Mouse (Mus musculus): ENCODE data around the gene 4931406C07Rik.
A peak's percentile ranks its signal among the peaks of the same experiment; 100 is the strongest.

4931406C07Rik gene

DNA sequence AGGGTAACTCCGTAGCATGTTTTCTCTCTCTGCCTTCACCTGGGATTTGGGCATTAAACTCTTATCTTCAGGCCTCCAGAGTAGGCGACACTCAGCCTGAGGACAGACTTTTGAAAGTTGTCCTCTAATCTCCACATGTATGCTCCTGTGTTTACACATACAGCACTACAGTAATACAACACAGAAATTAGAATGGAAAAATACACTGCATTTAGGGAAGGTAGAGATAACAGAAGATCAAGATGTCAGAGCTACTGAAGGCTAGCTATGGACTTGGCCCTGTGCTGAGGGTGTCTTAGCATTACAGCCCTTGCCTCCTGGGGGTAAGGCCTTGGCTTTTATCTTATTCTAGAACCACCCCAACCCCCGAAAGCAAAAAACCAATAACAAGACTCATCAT lies 17.8 kb downstream of the 4931406C07Rik start:
- no peak for DNase-seq (ENCODE audit: low spot score)

DNA sequence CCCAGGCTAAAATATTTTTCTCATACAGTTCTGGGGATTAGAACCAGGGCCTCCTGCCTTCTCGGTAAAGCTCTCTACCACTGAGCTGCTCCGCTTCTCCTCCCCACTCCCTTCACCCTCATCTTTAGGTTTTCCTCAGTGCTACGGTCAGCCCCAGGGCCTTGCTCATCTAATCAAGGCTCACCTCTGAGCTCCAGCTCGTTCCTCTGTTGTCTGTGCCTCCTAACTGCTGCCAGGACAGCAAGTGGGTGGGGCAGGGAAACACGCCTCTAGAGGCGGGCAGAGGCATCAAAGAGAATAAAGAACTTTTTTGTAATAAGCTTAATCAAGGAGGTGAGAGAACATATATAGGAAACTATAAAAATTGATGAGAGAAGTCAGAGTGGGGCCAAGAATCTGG lies 18.4 kb downstream of the 4931406C07Rik start:
- DNase-seq (ENCODE audit: low spot score), result no peak

DNA sequence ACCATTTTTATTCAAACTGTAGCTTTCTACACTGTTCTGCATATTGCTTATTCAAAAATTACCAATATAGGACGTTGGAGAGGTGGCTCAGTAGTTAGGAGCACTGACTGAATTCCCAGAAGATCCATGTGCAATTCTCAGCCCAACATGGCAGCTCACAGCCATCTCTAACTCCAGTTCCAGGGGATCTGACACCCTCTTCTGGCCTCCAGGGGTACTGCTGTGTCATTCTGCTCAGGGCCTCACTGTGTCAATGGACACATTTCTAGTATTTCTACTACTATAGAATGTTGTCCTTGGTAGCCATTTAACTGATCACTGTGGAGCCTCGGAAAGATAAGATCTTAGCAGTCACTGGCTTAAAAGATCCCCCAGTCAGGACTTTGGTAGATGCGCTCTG lies 20.8 kb downstream of the 4931406C07Rik start:
- no peak for DNase-seq (ENCODE audit: low spot score)

DNA sequence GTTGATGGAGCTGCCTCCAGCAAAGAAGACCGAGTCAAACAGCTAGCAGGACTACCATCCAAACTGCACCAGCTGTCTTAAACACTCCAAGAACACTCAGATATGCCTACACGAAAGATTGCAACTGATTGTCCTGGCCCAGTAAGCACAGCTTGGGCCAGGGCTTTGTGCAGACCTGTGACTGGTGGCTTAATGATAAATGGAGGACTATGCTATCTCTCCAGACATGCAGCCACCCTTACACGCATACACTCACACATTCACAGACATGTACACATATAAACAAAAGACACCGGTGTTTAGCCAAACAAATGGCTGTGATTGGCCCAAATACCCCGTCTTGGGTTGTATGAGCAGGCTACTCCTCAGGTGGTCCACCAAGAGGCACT lies 25.8 kb downstream of the 4931406C07Rik start:
- no peak for DNase-seq (ENCODE audit: low spot score)

DNA sequence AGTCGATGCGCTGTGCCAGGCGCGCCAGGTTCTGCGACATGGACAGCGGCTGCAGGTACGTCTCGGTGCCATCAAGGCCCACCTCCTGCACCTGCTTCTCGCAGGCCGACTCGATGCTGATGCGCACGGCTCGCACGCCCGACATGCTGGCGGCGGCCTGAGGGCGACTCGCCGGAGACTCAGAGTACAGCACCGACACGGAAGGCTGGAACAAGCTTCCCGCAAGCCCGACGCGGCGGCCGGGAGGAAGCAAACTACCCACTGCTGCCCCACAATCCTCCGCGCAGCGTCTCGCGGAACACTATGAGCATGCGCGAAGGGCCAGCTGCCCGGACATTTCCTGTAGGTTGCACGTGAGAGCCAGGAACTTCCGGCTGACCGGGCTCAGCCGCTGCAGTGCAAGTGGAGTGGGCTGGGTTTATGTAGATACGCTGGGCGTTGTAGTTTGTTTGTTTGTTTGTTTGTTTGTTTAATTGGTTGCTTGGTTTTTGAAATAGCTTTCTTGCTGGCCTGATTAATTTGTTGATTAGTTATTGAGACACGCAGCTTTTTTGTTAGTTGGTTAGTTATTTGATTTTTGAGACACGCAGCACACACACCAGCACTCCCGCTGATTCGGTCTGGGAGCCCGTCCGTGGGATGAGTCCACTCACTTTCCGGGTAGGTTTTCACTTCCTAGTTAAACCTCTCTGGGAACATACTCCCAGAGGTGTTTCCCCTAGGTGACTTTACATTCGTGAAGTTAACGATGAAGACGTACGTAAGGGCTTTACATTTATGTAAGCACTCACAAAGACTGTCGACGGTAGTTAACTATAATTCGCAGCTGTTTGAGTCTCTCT lies 26.4 kb downstream of the 4931406C07Rik start, which contains the start of gene Med17:
Med17 (minus strand) TSS at position 283 of the 842 bp plus-strand sequence.
- DNase-seq (ENCODE audit: low spot score), result peak; percentile 95

DNA sequence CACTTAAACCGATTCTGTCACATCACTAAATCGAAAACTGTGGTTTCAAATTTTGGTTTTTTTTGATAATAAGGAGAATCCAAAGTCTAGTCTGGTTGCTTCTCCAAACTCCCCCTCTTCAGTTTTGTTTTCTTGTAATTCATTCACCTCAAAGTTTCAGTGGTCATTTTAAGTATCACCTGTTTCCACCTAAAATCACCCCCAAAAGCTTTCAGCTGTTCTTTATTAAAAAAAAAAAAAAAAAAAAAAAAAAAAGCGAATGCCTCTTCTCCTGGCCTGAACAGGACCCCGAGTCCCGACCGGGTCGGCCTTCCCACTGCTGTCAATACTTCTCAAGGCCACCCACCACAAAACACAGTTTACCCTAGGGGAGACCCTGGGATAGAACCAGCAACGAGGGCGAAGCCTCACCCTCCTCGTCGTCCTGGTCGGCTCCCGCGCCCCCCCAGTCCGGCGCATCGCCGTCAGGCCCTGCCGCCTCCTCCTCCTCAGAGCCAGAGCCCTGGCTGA lies 27.1 kb downstream of the 4931406C07Rik start:
- no peak for DNase-seq (ENCODE audit: low spot score)

DNA sequence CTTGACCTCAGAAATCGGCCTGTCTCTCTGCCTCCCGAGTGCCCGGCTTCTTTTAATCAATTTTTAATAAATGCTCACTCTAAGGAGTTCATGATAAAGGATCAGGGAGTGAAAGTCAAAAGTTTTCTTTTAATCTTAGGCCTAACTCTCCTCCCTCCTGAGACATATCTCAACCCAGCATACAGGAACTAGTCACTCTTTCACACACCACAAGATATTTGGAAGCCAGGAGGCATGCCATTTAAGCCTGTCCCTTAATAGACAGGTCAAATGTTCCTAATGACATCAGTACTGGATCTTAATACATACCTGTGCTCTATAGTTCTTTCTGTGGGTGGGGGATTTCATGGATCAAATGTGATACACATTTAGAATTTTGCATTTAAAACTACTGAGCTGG lies 27.9 kb downstream of the 4931406C07Rik start:
- DNase-seq (ENCODE audit: low spot score), result no peak

DNA sequence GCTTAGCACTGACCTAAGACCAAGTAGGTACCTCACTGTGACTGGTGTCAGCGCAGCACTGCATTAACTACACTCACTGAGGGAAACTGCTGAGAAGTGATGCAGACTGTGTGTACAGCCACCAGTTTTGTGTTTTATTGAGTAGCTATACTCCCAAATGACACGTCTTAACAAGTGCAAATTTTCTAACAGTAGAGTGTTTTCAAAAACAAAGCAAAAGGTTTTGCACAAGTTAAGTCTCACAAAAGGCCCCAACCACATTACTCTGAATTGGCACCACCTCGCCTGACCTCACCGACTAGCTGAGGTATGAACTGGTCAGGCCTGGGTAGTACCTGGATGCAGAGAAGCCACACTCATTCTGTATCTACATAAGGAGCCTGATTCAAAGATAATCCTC lies 29.4 kb downstream of the 4931406C07Rik start:
- DNase-seq (ENCODE audit: low spot score), result no peak

DNA sequence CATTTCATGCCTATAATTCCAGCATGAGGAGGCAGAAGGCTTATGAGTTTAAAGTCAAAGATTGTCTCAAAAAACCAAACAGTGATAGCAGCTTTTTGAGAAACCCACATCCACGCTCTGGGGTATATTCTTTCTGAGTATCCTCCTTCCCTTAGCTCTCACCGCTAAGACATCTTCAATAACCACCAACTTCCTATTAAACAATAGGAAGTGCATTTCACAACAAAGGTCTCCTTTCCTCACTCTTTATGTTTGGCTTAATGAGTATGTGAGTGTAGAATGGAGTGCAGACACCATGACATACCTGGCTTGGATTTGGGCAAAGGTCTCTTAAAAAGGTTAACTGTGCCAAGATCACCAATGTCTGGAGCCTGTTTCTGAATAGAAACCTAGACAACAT lies 32.3 kb downstream of the 4931406C07Rik start:
- no peak for DNase-seq (ENCODE audit: low spot score)

DNA sequence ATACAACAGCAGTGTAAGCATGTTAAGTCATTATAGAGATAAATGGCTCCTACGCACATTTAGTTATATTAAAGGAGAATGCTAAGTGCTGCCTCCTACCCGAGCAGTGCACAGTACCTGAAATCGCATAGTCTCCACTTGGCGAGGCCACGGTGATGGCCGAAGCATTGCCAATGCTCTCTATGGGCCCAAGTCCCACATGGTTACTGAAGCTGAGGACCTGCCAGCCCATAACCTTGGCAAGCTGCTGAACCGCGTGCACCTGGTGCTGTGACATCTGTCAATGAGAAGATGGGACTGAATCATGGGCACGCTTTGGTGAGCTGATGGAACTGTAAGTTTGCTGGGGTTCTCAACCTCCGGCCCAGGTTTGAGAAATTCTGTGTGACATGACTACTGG lies 42.8 kb downstream of the 4931406C07Rik start:
- DNase-seq (ENCODE audit: low spot score), result no peak

DNA sequence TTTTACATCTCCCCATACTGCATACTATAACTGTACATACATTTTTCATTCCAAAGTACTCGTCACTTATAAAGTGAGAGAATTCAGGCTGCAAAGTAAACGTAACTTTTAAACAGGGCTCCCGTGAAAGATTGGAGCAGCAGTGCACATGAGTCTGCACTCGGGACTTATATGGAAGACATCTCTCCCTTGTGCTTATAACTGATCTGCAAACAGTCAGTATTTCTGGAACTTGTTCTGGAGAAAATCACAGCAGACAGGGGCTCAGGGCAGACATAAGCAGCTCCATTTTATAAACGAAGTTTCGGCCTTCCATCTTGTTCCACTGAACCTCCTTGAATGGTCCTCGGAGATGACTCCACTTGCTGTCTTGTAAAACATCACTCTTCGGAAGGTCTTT lies 44.3 kb downstream of the 4931406C07Rik start:
- DNase-seq (ENCODE audit: low spot score), result no peak

DNA sequence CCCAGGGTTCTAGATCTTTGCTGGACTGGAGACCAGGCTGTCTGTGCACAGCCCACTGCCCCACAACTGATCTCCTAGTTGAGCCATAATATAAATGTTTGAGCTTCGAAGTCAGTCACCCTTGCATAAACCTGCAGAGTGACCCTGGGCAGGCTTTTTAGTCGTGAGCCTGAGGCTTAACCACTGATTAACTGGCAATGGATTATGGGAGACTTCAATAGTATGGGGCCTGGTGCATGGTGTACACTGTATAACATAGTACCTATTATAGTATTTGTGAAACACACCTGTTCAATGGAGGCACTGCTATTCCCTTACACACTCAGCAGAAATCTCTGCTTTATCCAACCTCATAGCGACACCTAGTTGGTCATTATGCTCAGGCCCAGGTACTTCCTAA lies 50.0 kb downstream of the 4931406C07Rik start:
- DNase-seq (ENCODE audit: low spot score), result no peak

DNA sequence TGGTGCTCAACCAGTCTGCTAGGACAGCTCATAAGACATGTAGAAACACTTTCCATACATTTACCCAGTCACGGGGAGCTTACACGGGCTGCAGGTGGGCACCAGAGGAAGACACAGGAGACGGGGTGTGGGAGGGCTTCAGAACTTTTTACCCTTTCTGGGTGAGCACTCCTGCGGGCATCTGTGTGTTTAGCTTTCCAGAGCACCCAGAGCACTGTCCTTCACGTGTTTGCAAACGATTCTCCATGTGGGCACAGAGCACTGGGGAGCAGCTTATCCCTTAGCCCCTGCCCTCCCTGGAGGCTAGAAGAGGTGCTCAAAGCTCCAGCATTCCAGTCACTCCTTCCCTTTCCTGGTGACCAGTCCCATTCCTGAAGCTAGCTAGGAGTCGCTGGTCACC lies 51.7 kb downstream of the 4931406C07Rik start:
- DNase-seq (ENCODE audit: low spot score), result no peak

DNA sequence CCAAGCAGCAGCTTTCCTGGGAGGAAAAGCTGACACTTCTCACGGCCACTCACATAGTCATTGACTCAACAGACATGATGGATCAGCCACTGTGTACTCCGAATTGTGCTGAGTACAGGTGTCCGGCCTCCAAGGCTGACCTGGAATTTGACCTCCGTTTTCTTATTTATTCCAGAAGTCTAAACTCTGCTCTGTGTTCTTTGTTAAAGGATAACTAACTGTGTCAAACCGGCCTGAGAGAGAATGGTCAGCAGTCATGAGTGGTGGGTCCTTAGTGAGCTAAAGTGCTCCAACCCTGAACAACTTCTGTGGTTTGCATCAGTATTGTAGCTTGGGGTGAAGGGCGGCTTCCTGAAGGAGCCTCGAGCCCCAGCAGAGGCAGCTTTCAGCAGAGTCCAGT lies 54.1 kb downstream of the 4931406C07Rik start:
- no peak for DNase-seq (ENCODE audit: low spot score)

DNA sequence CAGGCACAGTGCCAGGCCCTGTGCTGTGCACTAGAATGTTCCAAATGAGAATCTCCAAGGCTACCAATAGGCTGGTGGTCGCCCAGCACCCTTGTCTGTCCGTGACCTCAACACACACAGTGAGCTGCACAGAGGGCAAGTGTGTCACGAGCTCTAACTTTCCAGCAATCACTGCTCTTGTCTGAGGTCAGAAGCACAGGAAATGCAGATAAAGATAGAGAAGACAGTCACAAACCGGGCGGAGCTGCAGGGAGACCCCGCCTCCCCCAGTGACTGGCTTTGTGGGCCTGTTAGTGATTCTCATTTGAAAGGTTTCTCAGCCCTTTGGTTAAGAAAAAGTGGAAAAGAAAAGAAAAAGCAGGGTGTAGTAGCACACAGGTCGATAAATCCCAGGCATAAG lies 55.9 kb downstream of the 4931406C07Rik start:
- no peak for DNase-seq (ENCODE audit: low spot score)

DNA sequence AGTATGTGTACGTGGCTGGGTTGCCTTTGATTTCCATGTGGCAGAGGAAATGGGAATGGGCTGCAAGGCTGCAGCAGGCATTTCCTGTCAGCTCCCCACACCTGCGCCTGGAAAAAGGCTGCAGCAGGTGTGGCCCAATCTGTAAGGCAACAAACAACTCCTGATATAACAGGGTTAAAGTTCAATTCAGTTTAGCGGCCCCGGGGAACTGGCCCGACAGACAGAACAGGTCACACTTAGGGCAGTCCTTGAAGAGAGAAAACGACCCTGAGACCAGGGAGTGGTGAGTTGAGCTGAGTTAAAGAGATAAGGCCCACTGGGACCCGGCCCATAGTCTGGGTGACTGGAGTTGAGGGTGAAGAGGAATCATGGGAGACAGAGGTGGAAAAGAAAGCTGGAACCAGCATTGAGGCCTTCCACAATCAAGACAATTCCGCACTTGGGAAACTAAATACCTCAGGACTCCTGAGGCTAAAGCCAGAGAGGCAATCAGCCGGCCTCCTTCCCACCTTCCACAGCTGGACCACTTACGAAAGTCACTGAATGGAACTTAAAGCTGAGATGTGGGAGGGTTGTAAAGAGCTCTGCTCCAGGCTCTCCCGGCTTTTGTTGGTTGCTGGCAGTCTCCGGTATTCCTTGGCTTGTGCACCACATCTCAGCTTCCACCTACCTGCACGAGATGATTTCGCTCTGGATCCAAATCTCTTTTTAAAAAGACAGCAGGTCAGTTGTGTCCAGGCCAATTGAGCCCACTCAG lies 60.8 kb downstream of the 4931406C07Rik start:
- no peak for DNase-seq (ENCODE audit: low spot score)

DNA sequence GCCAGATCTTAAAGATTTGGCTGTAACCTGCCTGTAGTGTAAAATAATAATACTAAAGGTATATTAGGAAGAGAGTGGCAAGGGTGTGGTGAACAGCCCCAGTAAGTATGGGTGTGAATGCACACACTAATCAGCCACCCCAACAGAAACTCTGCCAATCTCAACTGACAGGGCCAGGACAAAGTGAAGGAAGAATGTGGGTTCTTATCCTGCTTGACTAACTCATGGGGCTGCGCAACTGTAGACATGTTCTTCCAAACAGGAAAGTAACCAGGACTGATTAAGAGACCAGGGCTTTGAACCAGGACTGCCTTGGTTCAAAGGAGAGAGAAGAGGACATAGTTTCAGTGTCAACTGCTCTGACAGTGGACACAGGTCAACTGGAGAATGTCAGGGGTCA lies 64.1 kb downstream of the 4931406C07Rik start:
- DNase-seq (ENCODE audit: low spot score), result no peak

DNA sequence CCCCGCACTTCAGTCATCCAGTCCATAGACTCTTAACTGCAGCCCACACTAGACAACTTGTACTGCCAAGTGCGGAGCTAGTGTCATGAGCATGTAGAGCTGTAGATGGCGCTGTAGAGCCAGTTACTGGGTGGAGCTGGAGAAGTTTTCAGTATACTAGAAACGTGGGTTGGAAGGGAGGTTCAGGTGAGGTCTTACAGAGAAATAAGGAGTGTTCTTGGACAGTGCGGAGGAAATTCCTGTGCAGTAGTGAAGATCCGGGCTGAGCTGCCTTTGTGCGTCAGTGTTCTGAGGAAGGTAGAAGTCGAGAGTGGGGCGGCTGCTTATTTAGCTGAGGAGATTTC lies 64.7 kb downstream of the 4931406C07Rik start:
- DNase-seq (ENCODE audit: low spot score), result no peak

DNA sequence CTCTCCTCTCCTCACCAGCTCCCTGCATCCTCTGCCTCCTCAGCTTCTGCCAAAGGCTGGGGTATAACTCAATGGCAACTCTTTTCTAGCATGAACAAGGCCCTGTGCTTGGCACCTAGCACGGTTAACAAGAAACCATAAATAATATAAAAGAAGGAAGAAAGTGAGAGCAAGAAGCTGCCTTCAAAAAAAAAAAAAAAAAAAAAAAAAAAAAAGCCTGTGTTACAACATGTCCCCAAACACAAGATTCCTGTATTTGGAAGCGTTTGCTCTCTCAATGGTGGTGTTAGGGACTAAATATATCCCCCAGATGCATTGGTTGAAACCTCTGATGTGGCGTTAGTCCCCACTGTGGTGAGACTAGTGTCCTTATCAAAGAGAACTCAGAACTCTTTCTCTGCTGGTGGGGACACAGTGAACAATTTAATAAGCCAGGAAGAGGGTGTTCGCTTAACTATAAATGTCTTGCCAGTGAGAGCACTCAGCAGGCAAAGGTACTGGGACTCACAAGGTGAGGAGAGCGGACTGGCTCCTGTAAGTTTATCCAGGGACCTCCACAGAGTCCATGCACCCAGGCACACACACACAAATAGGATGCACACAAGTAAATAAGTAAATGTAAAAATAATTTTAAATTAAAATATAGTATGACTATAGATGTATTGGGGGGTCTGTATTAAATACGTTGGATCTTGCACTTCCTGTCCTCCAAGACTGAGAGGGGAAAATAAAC lies 65.2 kb downstream of the 4931406C07Rik start:
- no peak for DNase-seq (ENCODE audit: low spot score)

DNA sequence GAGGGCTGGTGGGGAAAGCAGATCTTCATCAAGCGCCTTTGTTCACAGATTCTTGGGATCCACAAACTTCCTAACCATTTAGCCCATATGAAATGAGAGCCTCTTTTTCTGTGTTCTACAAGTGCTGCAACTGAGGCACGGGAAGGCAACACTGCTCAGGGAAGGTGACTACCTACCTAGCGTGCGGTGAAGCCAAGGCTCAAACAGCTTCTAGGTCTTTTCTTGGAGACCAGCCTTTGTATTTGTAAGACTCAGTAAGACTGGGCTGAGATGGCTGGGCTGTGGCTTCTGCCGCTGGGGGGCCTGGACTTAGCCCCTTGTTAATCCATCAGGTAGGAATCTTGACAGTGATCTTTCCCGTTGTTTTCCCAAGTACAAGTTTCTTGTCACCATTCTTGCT lies 66.2 kb downstream of the 4931406C07Rik start:
- DNase-seq (ENCODE audit: low spot score), result no peak

DNA sequence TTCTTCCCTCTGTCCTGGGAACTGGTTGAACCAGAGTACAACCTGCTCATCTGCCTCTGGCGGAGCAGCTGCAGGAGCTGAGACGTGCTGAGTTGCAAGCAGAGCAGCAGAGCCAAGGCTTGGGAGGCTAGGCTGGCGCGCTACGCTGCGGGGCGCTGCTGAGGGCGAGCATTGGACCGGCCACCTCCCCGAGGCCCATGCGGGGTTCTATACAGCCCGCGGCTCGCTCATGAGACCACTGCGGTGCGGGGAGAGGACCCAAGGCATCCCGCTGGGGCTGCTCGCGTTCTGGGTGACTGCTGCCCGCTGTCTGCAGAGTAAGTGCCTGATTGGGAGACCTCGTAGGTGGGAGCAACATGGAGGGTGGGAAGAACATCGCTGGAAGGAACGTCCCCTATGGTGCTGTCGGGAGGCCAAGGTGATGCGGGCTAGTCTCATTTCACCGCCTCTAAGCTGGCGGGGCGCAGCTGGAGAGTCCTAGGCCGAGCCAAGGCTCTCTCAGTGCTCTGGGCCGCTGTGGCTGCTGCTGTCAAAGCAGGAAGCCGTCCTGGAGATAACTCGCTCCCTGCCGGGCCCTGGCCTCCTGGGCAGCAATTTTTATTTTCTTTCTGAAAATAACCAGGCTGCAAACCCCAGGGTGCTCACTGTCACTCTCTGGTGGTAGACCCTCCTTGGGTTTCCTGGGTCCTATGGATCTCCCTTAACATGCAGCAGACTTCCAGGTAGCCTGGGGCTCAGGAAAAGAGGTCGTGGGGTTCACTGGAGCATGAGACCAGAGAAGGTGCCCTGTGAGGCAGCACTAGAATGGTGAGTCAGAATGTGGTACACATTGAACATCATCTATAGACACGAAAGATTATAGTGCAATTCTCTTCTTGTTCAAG lies 67.0 kb downstream of the 4931406C07Rik start, which contains the start of gene Vstm5:
Vstm5 (plus strand) TSS at position 4 of the 884 bp plus-strand sequence.
- DNase-seq (ENCODE audit: low spot score), result no peak

Measured in MN1 (cell line).